Mouse (Mus musculus): ENCODE measurements around the gene Ercc6l2.

Gene Ercc6l2

GRCm38 (mm10) chr13:63814746-63815681, at the start of gene Ercc6l2:
Ercc6l2 (plus strand) TSS chr13:63815240.
- DNase-seq (ENCODE audit: low spot score) = peak; percentile 99

GRCm38 (mm10) chr13:63766065-63766464, 49.0 kb upstream of the Ercc6l2 start:
- no peak for DNase-seq (ENCODE audit: low spot score)

DNA sequence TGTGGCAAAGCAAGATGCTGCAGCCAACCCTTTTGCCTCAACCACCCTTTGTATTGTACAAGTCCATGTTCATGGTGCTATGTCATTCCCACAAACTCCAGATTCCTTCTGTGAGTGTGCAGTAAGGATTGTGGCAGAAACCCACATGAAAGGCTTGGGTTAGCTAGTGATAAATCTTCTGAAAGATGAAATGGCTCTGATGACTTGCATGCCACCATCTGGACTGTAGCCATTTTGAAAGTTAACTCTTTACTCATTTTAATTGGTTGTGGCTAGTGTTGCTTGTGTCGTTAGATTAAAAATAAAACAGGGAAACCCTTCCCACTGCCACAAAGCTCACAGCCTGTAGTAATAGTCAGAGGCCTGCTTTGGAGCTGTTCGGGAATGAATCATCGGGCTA, 44.0 kb upstream of the Ercc6l2 start:
- no peak for DNase-seq (ENCODE audit: low spot score)

- DNase-seq (ENCODE audit: low spot score) = no peak
Measured at GRCm38 (mm10) chr13:63778925-63779324, 36.1 kb upstream of the Ercc6l2 start.

GRCm38 (mm10) chr13:63779376-63780291, 35.4 kb upstream of the Ercc6l2 start:
- no peak for DNase-seq (ENCODE audit: low spot score)

DNA sequence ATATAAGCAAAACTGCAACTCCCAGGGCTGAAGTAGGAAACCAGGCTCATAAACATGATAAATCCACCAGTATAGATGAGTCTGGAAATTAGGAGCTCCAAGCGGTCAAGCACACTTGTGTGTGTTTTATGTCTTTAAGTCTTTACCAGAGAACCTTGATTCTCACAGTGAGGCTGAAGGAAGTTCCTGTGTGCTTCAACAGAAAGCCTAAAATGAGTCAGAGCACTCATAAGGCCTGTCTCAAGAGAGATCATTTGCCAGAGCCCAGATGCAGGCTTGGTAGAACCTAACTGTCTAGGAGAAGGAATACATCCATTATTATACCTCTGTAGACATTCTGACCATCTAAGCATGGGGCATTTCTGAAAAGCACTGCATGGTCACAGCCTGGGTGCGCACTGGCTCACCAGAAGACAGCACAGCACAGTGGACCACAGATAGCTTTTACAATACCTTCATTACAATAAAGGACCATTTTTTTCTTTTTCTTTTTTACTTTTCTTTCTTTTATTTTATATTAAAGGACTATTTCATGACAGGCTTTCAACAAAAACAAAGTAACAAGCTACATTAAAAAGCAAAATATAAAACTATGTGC, 22.7 kb upstream of the Ercc6l2 start:
- DNase-seq (ENCODE audit: low spot score) = no peak

DNA sequence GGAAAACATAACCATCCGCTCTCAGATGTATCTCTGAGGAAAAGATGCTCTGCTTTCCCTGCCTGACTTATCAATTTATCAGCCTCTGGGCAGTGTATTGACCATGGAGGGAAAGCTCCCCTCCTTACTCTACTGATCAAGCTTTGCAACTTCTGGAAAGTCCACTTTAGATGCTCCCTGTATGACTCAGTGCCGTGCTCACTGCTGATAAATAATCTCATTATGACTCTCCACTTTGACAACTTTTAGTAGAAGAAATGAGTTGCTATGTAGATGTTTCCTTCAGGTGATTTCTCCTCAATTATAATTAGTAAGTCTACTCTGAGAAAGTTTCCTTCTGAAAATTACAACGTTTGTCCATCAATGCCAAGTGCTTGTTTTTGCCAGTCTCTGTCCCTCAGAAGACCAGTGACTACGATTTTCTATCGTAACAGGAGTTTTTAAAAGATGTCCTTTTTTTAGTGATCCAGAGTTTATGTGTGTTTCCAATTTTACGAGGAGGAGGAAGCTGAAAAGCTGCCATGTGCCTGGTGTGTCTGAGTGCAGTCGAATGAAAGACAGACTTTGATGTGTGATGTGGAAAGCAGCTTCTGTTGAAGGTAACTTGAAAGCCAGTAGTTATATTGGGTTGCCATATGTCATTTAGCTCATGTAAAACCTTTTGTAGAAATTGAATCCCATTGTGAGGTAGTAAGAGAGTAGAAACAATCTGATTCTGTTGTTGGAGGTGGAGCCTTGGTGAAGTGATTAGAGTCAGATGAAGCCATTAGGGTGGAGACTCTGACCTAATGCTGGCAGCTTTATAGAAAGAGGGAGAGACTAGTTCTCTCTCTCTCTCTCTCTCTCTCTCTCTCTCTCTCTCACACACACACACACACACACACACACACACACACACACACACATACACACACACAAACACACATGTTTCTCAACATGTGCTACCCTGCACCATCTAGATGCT, 21.4 kb upstream of the Ercc6l2 start:
- no peak for DNase-seq (ENCODE audit: low spot score)

DNA sequence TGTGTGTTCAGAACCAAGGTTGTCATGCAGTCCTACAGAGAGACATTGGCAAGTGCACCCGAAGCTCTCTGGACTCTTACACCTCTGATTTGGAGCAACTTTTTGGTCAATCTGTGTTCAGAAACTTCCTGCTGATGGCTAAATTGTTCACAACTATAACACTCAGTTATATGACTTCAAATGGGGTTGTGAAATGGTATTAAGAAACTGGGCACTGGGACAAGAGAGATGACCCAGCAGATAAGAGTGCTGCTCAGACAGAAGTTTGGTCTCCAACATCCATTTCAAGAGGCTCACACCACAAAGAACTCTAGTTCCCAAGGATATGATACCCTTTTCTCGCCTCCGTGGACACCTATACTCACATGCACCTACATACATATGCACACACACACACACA, 16.4 kb upstream of the Ercc6l2 start:
- DNase-seq (ENCODE audit: low spot score) = no peak

DNA sequence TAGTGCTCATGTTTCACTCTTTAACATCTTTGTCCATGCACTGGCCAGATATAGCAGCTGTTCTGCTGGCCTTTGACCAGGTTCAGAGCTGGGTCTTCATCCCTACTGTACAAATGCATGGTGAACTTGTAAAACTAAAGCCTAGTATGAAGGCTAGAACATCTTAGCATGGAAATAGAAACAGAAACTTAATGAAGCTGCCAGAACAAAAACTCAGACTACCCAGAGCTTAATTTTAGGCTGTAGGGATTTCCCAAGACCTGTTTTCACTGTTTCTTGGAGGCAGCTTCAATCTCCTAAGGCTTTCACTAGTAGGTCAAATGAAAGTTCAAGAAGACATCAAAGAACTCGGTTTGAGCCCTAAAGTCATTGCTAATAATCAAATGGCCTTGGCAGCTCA, 15.1 kb upstream of the Ercc6l2 start:
- no peak for DNase-seq (ENCODE audit: low spot score)

- DNase-seq (ENCODE audit: low spot score) = no peak
Measured at GRCm38 (mm10) chr13:63801289-63801688, 13.8 kb upstream of the Ercc6l2 start.

- DNase-seq (ENCODE audit: low spot score) = peak; percentile 9
Measured at GRCm38 (mm10) chr13:63807233-63807632, 7.8 kb upstream of the Ercc6l2 start.

- no peak for DNase-seq (ENCODE audit: low spot score)
Measured at GRCm38 (mm10) chr13:63807979-63808378, 7.1 kb upstream of the Ercc6l2 start.

- DNase-seq (ENCODE audit: low spot score) = no peak
Measured at GRCm38 (mm10) chr13:63811477-63811876, 3.6 kb upstream of the Ercc6l2 start.

DNA sequence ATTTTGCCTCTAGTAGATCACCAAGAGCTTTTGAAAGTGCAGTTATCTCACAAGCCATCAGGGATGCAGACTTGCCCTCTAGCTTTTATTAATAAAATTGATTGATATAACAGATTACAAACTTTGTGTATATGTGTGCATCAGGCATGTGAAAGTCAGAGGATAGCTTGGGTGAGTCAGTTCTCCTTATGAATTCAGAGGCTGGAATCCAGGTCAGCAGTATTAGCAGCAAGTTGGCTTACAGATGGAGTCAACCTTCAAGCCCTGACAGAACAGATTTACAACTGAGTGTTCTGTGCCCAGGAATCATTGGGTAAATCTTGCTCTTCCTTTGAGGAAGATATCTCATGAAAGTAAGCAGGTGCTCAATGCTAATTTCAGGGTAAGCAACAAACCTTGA, 891 bp downstream of the Ercc6l2 start:
- DNase-seq (ENCODE audit: low spot score) = no peak

DNA sequence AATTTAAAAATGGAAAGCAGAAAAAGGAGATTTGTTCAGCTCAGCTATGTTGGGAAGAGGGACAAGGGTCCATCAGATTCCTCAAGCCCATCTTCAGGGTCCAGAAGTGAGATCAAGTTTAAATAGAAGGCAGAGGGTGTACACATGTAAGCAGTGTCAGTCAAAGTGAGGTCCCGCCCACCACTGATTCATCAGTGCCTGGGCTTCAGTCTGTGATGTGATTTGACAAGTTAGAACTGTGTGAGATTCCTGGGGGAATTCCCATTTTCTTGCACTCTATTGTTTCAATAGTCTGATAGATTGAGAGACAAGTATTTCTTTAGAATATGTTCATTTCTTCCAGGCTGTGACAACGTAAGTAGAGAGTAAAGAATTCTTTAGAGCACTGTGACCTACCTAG, 30.7 kb downstream of the Ercc6l2 start:
- no peak for DNase-seq (ENCODE audit: low spot score)

DNA sequence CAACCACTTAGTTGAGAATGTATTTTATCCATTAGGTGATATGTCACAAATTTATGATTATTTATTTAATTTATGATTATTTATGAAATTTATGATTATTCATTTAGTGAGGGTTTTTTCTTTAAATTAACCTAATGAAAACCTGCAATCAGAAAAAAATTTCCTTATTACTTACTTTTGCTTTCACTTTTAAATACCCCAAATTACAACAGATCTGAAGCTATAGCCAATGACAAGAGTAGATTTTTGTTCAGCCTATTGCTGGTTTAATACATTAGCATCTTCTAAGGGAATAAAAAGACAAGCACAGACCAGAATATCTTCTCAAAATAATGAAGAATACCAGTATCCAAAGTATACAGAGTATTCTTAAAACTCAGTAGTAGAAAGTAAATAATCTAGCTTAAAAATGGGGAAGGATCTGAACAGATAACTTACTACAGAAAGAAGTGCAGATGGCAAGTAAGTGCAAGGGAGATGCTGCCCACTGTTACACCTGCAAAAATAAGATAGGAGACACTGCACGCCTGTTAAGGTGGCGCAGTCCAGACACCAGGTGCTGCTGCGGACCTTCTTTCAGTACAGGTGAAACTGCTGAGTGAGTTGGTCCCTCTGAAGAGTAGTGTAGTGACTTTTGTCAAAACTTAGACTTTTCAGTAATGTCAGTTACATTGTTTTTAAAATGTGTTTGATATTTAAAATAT, 35.4 kb downstream of the Ercc6l2 start:
- DNase-seq (ENCODE audit: low spot score) = no peak

GRCm38 (mm10) chr13:63872585-63873282, 57.7 kb downstream of the Ercc6l2 start:
- DNase-seq (ENCODE audit: low spot score) = no peak

GRCm38 (mm10) chr13:63877138-63877537, 62.1 kb downstream of the Ercc6l2 start:
- no peak for DNase-seq (ENCODE audit: low spot score)

DNA sequence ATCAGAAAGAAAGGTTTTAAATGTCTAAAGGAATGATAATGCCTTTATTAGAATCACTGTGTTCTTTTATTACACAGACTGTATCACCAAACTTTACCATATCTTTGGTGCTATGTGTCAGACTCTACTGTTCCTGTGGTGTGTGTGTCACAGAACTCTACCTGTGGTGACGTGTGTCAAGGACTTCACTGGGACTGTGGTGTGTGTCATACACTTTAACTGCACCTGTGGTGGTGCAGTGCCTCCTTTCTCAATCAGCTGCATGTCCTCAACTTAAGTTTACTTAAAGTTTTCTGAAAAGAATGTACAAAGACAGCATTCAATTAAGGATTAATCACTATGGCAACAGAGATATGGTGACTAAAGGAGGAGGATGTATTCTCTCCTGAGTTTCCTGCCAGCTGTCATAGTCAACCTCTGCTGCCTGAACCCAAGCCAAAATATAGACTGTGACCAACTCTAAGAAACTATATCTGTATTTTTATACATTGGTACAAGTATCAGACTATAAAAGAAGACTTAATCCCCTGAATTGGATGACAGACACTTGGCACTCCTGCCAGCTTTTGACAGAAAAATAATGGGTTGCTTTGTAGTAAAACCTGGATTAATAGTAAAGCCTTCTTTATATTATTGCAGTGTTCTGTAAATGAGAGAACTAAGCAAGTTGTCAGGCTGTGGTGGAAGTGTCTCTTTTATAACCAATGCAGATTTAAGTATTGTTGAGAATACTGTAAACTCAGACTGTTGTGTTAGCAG, 64.2 kb downstream of the Ercc6l2 start:
- no peak for DNase-seq (ENCODE audit: low spot score)

All from yolk sac, embryonic 10.5 days (tissue).